Mouse (Mus musculus): ENCODE results near the gene Acvrl1.

Gene Acvrl1

GRCm38 (mm10) chr15:101128181-101129089 is at the start of gene Acvrl1:
Gene Acvrl1, plus strand, starts transcription at chr15:101128522.
- no peak for DNase-seq (ENCODE audit: low read depth)

GRCm38 (mm10) chr15:101078731-101079156 is 49.6 kb upstream of the Acvrl1 start:
- DNase-seq (ENCODE audit: low read depth), result peak; percentile 43

- DNase-seq (ENCODE audit: low read depth), result no peak
Measured at GRCm38 (mm10) chr15:101080031-101080520, 48.2 kb upstream of the Acvrl1 start.

- no peak for DNase-seq (ENCODE audit: low read depth)
Measured at GRCm38 (mm10) chr15:101081035-101081548, 47.2 kb upstream of the Acvrl1 start.

GRCm38 (mm10) chr15:101082236-101082635 is 46.1 kb upstream of the Acvrl1 start:
- no peak for DNase-seq (ENCODE audit: low read depth)

- no peak for DNase-seq (ENCODE audit: low read depth)
Measured at GRCm38 (mm10) chr15:101084499-101084898, 43.8 kb upstream of the Acvrl1 start.

GRCm38 (mm10) chr15:101086451-101086850 is 41.9 kb upstream of the Acvrl1 start:
- no peak for DNase-seq (ENCODE audit: low read depth)

GRCm38 (mm10) chr15:101086956-101087355 is 41.4 kb upstream of the Acvrl1 start:
- no peak for DNase-seq (ENCODE audit: low read depth)

GRCm38 (mm10) chr15:101088291-101088690 is 40.0 kb upstream of the Acvrl1 start:
- DNase-seq (ENCODE audit: low read depth), result no peak

GRCm38 (mm10) chr15:101091551-101091950 is 36.8 kb upstream of the Acvrl1 start:
- no peak for DNase-seq (ENCODE audit: low read depth)

- DNase-seq (ENCODE audit: low read depth), result no peak
Measured at GRCm38 (mm10) chr15:101092121-101092828, 36.0 kb upstream of the Acvrl1 start.

- DNase-seq (ENCODE audit: low read depth), result no peak
Measured at GRCm38 (mm10) chr15:101092829-101093648, 35.3 kb upstream of the Acvrl1 start.

GRCm38 (mm10) chr15:101093988-101094387 is 34.3 kb upstream of the Acvrl1 start:
- no peak for DNase-seq (ENCODE audit: low read depth)

- DNase-seq (ENCODE audit: low read depth), result no peak
Measured at GRCm38 (mm10) chr15:101094979-101095378, 33.3 kb upstream of the Acvrl1 start.

GRCm38 (mm10) chr15:101095392-101095791 is 32.9 kb upstream of the Acvrl1 start:
- no peak for DNase-seq (ENCODE audit: low read depth)

GRCm38 (mm10) chr15:101097985-101098651 is 30.2 kb upstream of the Acvrl1 start:
- no peak for DNase-seq (ENCODE audit: low read depth)

- DNase-seq (ENCODE audit: low read depth), result no peak
Measured at GRCm38 (mm10) chr15:101100996-101101395, 27.3 kb upstream of the Acvrl1 start.

GRCm38 (mm10) chr15:101103605-101104304 is 24.6 kb upstream of the Acvrl1 start:
- DNase-seq (ENCODE audit: low read depth), result no peak

- DNase-seq (ENCODE audit: low read depth), result peak; percentile 86
Measured at GRCm38 (mm10) chr15:101105496-101105994, 22.8 kb upstream of the Acvrl1 start.

GRCm38 (mm10) chr15:101106011-101106410 is 22.3 kb upstream of the Acvrl1 start:
- no peak for DNase-seq (ENCODE audit: low read depth)

All from induced T-regulatory cell, adult 2 months (primary cell).